In genomic region chr7:122919728-122920582, GRCm38 (mm10) we compare ENCODE assay signal across 8 mouse cellular contexts. TPM values are rescaled to one million over a fixed set of nuclear protein-coding genes. Genes with fewer than 3 reads are reported as not detected.
DNase-seq lines count a peak whose midpoint lies in the region; ATAC-seq lines count a peak whose summit lies in the region.

No protein-coding gene starts in this region.

- peak; percentile 22 for DNase-seq in ovary, postnatal 14 days (ENCODE audit: low spot score)
- DNase-seq in ovary, adult 18-20 months (ENCODE audit: low spot score), result no peak
- peak; percentile 38 for DNase-seq in WW6 (ENCODE audit: low read depth, low spot score)
- peak; percentile 82 for DNase-seq in embryo, embryonic 11 days
- peak; percentile 83 for DNase-seq in hindbrain, embryonic 11.5 days (ENCODE audit: low spot score)
- peak; percentile 19 to 23 for DNase-seq in left cerebral cortex, postnatal 36 days (ENCODE audit: low spot score in 2 of 2)
- DNase-seq in monocyte, adult 2 months (ENCODE audit: low read depth in 1 of 2, low spot score in 2 of 2), result peak; percentile 24 to 39
- DNase-seq in urinary bladder, postnatal 10 days (ENCODE audit: low spot score), result no peak

- H3K9me3 ChIP-seq in hindbrain, embryonic 11.5 days (ENCODE audit: control insufficient read depth, low read length), result no peaks in the 10 kb centered on the region

- no peak overlapping the region for H3K4me3 ChIP-seq in hindbrain, embryonic 11.5 days (ENCODE audit: low read depth, low read length)

- no peaks in the 10 kb centered on the region for H3K27me3 ChIP-seq in hindbrain, embryonic 11.5 days (ENCODE audit: control insufficient read depth, insufficient read depth, low read length)

- ATAC-seq in hindbrain, embryonic 11.5 days (ENCODE audit: low FRiP score), result peak; percentile 19; the same call in 1 of the 2 replicates

- 46% methylated on average over 13 of the region's 13 CpGs for WGBS in hindbrain, embryonic 11.5 days

- H3K9ac ChIP-seq in hindbrain, embryonic 11.5 days (ENCODE audit: low read depth, low read length), result no peak overlapping the region

- H3K4me1 ChIP-seq in hindbrain, embryonic 11.5 days (replicated peaks; ENCODE audit: control insufficient read depth, insufficient read depth, low read length), result no peaks in the 10 kb centered on the region

- 0 out of 2 replicates have a peak overlapping the region, but pooled peaks have one; percentile 24 for H3K4me2 ChIP-seq in hindbrain, embryonic 11.5 days (replicated peaks; ENCODE audit: low read depth, low read length)

- intact Hi-C loops in left cerebral cortex, postnatal 36 days (cut with DNase I), result loop anchor here (2.0 to 10.0 kb wide), 3 partner anchors 243 to 665 kb away; no protein-coding TSS in a partner anchor

- H3K36me3 ChIP-seq in hindbrain, embryonic 11.5 days (ENCODE audit: control insufficient read depth, insufficient read depth, low read length), result no peaks in the 10 kb centered on the region

- no peak overlapping the region for H3K27ac ChIP-seq in hindbrain, embryonic 11.5 days (ENCODE audit: low read depth, low read length)

RNA-seq across cellular contexts. Expression of gene Rbbp6, which starts 45.5 kb away (rescaled TPM):
- polyA plus RNA-seq in hindbrain, embryonic 11.5 days (2014; fragmentation: Nextera tagmentation; extraction: Ambion mirVana), result 36.3 and 46.6 TPM in 2 replicates
- 10 to 100 TPM; 56.3 to 71.0 TPM for total RNA-seq in left cerebral cortex, postnatal 36 days (2021)

Comparison
In these comparisons a context has a peak if more than half of its experiments do, and no peak if none do; other contexts are left out.
1. DNase-seq: peak in ovary, postnatal 14 days (single experiment), WW6 (single experiment), embryo, embryonic 11 days (single experiment), hindbrain, embryonic 11.5 days (single experiment), left cerebral cortex, postnatal 36 days (2 of 2) and monocyte, adult 2 months (2 of 2); none in ovary, adult 18-20 months (single experiment) and urinary bladder, postnatal 10 days (single experiment).